Mouse (Mus musculus) small intestine, adult 2 months (tissue): ENCODE measurements around the gene Itga3. TPM values are rescaled to one million over a fixed set of nuclear protein-coding genes. Genes with fewer than 3 reads are reported as not detected.

Source experiments
- H3K27ac ChIP-seq: fragments of 200-500 bp; 2 replicates; pipeline ENCODE4 v1.5.1; 2012; ENCODE audit warnings: low read depth, low read length, control low read depth, inconsistent platforms; ENCODE audit not compliant: insufficient read depth
- H3K27me3 ChIP-seq: fragments of 200-500 bp; 2 replicates; pipeline ENCODE4 v1.6.1; 2012; ENCODE audit warnings: mild to moderate bottlenecking, moderate library complexity, low read length, inconsistent platforms; ENCODE audit not compliant: control insufficient read depth, insufficient read depth
- H3K36me3 ChIP-seq: fragments of 200-500 bp; 2 replicates; pipeline ENCODE4 v1.6.1; 2012; ENCODE audit warnings: mild to moderate bottlenecking, low read length, control low read depth, inconsistent platforms; ENCODE audit not compliant: control insufficient read depth, insufficient read depth
- H3K4me1 ChIP-seq: fragments of 200-500 bp; 2 replicates; pipeline ENCODE4 v1.6.1; 2012; ENCODE audit warnings: low read length, inconsistent platforms, mixed read lengths; ENCODE audit not compliant: control insufficient read depth, insufficient read depth, insufficient read length
- H3K4me3 ChIP-seq: fragments of 200-500 bp; 2 replicates; pipeline ENCODE4 v1.5.1; 2012; ENCODE audit warnings: low read depth, mild to moderate bottlenecking, control low read depth, inconsistent platforms, low read length, moderate library complexity
- CTCF ChIP-seq: fragments of 200-500 bp; IDR thresholded peaks from 2 replicates; pipeline ENCODE4 v1.5.1; 2012; ENCODE audit warnings: low read depth, mild to moderate bottlenecking, control low read depth, inconsistent platforms, low read length, moderate library complexity, mixed read lengths; ENCODE audit not compliant: insufficient replicate concordance, insufficient read length; ENCODE audit errors: extremely low read depth
- POLR2A ChIP-seq: fragments of 200-500 bp; IDR thresholded peaks from 2 replicates; pipeline ENCODE4 v1.6.1; 2012; ENCODE audit warnings: low read depth, mild to moderate bottlenecking, control low read depth, inconsistent platforms, low read length, moderate library complexity
- WGBS: fragments of 180-500 bp; shearing (Covaris S2); methylation state at CpG from one replicate; pipeline ENCODE4 v1.1.7; 2018; 5-methylcytosine and 5-hydroxymethylcytosine counted together
- polyA plus RNA-seq: library from polyadenylated mRNA; depleted of rRNA; stranded (reverse); fragments of >200 nt; gene quantifications from 2 replicates; pipeline ENCODE4 v1.2.3, GENCODE M21; 2012

The Itga3 gene
- polyA plus RNA-seq, 1 experiment = 156 TPM

GRCm38 (mm10) chr11:95001058-95001457 is 75.5 kb downstream of the Itga3 start:
- Histone ChIP-seq H3K4me3 (no peak overlapping the region), H3K27ac (peak overlapping the region; percentile 27; the same call in 1 of the 2 replicates), H3K36me3 (peaks cover 53% of the 10 kb centered on the region), H3K27me3 (no peaks in the 10 kb centered on the region), H3K4me1 (peaks cover 30% of the 10 kb centered on the region)
- TF ChIP-seq CTCF = peak; percentile 93; the same call in 1 of the 2 replicates
- TF ChIP-seq POLR2A = no peak
- 5% methylated on average over 8 of the region's 8 CpGs for WGBS

- Histone ChIP-seq H3K27ac (peak overlapping the region; percentile 27; the same call in 1 of the 2 replicates), H3K36me3 (peaks cover 51% of the 10 kb centered on the region), H3K4me3 (no peak overlapping the region), H3K27me3 (no peaks in the 10 kb centered on the region), H3K4me1 (peaks cover 35% of the 10 kb centered on the region)
- WGBS = 23% methylated on average over 4 of the region's 4 CpGs
- TF ChIP-seq POLR2A = no peak
- TF ChIP-seq CTCF = no peak
These were observed 76.1 kb downstream of the Itga3 start for GRCm38 (mm10) chr11:95000548-95000947.

GRCm38 (mm10) chr11:95000128-95000527 is 76.5 kb downstream of the Itga3 start:
- TF ChIP-seq POLR2A (no peak), CTCF (no peak)
- 87% methylated on average over 8 of the region's 8 CpGs for WGBS
- Histone ChIP-seq H3K4me1 (peaks cover 36% of the 10 kb centered on the region), H3K4me3 (no peak overlapping the region), H3K27me3 (no peaks in the 10 kb centered on the region), H3K27ac (no peak overlapping the region), H3K36me3 (peaks cover 50% of the 10 kb centered on the region)

- Histone ChIP-seq H3K4me1 (peaks cover 54% of the 10 kb centered on the region), H3K27me3 (no peaks in the 10 kb centered on the region), H3K36me3 (peaks cover 42% of the 10 kb centered on the region), H3K27ac (peak overlapping the region; percentile 62), H3K4me3 (peak overlapping the region; percentile 38)
- WGBS = 32% methylated on average over 16 of the region's 16 CpGs
- TF ChIP-seq CTCF = no peak
- TF ChIP-seq POLR2A = no peak
These were observed 78.5 kb downstream of the Itga3 start for GRCm38 (mm10) chr11:94998041-94998531.

GRCm38 (mm10) chr11:94997596-94997995 is 79.0 kb downstream of the Itga3 start:
- Histone ChIP-seq H3K4me3 (peak overlapping the region; percentile 38), H3K27ac (peak overlapping the region; percentile 62), H3K27me3 (no peaks in the 10 kb centered on the region), H3K4me1 (peaks cover 54% of the 10 kb centered on the region), H3K36me3 (peaks cover 37% of the 10 kb centered on the region)
- TF ChIP-seq POLR2A (no peak), CTCF (no peak)
- 13% methylated on average over 5 of the region's 5 CpGs for WGBS

GRCm38 (mm10) chr11:94996984-94997383 is 79.6 kb downstream of the Itga3 start:
- Histone ChIP-seq H3K4me3 (no peak overlapping the region), H3K27ac (peak overlapping the region; percentile 51), H3K36me3 (peaks cover 31% of the 10 kb centered on the region), H3K27me3 (no peaks in the 10 kb centered on the region), H3K4me1 (peaks cover 54% of the 10 kb centered on the region)
- no peak for TF ChIP-seq POLR2A
- TF ChIP-seq CTCF = no peak
- 88% methylated on average over 6 of the region's 6 CpGs for WGBS

- peaks cover 23% of the 10 kb centered on the region for H3K36me3 ChIP-seq
- WGBS = 78% methylated on average over 8 of the region's 8 CpGs
- H3K4me1 ChIP-seq = peaks cover 53% of the 10 kb centered on the region
- no peak for TF ChIP-seq POLR2A
- no peak for TF ChIP-seq CTCF
- H3K27me3 ChIP-seq = no peaks in the 10 kb centered on the region
- H3K27ac ChIP-seq = no peak overlapping the region
- no peak overlapping the region for H3K4me3 ChIP-seq
These were observed 80.5 kb downstream of the Itga3 start for GRCm38 (mm10) chr11:94996101-94996500.
